Mouse (Mus musculus) small intestine, adult 2 months (tissue): ENCODE data around the gene Kctd4. TPM values are rescaled to one million over a fixed set of nuclear protein-coding genes. Genes with fewer than 3 reads are reported as not detected.

Experiments used
- H3K27ac ChIP-seq: fragments of 200-500 bp; 2 replicates; pipeline ENCODE4 v1.5.1; 2012; ENCODE audit warnings: low read depth, low read length, control low read depth, inconsistent platforms; ENCODE audit not compliant: insufficient read depth
- H3K27me3 ChIP-seq: fragments of 200-500 bp; 2 replicates; pipeline ENCODE4 v1.6.1; 2012; ENCODE audit warnings: mild to moderate bottlenecking, moderate library complexity, low read length, inconsistent platforms; ENCODE audit not compliant: control insufficient read depth, insufficient read depth
- H3K36me3 ChIP-seq: fragments of 200-500 bp; 2 replicates; pipeline ENCODE4 v1.6.1; 2012; ENCODE audit warnings: mild to moderate bottlenecking, low read length, control low read depth, inconsistent platforms; ENCODE audit not compliant: control insufficient read depth, insufficient read depth
- H3K4me1 ChIP-seq: fragments of 200-500 bp; 2 replicates; pipeline ENCODE4 v1.6.1; 2012; ENCODE audit warnings: low read length, inconsistent platforms, mixed read lengths; ENCODE audit not compliant: control insufficient read depth, insufficient read depth, insufficient read length
- H3K4me3 ChIP-seq: fragments of 200-500 bp; 2 replicates; pipeline ENCODE4 v1.5.1; 2012; ENCODE audit warnings: low read depth, mild to moderate bottlenecking, control low read depth, inconsistent platforms, low read length, moderate library complexity
- CTCF ChIP-seq: fragments of 200-500 bp; IDR thresholded peaks from 2 replicates; pipeline ENCODE4 v1.5.1; 2012; ENCODE audit warnings: low read depth, mild to moderate bottlenecking, control low read depth, inconsistent platforms, low read length, moderate library complexity, mixed read lengths; ENCODE audit not compliant: insufficient replicate concordance, insufficient read length; ENCODE audit errors: extremely low read depth
- POLR2A ChIP-seq: fragments of 200-500 bp; IDR thresholded peaks from 2 replicates; pipeline ENCODE4 v1.6.1; 2012; ENCODE audit warnings: low read depth, mild to moderate bottlenecking, control low read depth, inconsistent platforms, low read length, moderate library complexity
- WGBS: fragments of 180-500 bp; shearing (Covaris S2); methylation state at CpG from one replicate; pipeline ENCODE4 v1.1.7; 2018; 5-methylcytosine and 5-hydroxymethylcytosine counted together
- polyA plus RNA-seq: library from polyadenylated mRNA; depleted of rRNA; stranded (reverse); fragments of >200 nt; gene quantifications from 2 replicates; pipeline ENCODE4 v1.2.3, GENCODE M21; 2012; rRNA removed

The Kctd4 gene
- polyA plus RNA-seq, 1 experiment: not detected

DNA sequence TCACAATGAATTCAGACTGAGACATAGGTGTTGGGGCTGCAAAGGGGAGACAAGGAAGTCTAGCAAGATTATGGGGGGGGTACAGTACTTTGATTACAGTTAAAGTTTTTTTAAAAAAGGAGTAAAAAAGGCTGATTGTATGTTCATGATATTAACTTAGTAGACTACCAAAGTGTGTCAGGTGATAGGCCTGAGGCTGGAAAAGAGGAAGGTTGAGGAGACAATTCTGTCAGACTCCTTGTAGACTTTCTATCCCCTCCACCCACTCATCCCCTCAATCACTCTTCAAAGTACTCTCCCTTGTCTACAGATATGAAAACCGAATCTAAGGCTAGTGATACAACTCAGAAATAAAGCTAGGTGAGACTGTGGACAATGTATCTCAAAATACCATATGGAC lies 53.4 kb downstream of the Kctd4 start:
- Histone ChIP-seq H3K36me3 (peaks cover 5% of the 10 kb centered on the region), H3K4me1 (no peaks in the 10 kb centered on the region), H3K27ac (no peak overlapping the region), H3K27me3 (no peaks in the 10 kb centered on the region), H3K4me3 (no peak overlapping the region)
- TF ChIP-seq POLR2A (no peak), CTCF (no peak)
- WGBS: 89% methylated on average over 1 of the region's 1 CpGs

DNA sequence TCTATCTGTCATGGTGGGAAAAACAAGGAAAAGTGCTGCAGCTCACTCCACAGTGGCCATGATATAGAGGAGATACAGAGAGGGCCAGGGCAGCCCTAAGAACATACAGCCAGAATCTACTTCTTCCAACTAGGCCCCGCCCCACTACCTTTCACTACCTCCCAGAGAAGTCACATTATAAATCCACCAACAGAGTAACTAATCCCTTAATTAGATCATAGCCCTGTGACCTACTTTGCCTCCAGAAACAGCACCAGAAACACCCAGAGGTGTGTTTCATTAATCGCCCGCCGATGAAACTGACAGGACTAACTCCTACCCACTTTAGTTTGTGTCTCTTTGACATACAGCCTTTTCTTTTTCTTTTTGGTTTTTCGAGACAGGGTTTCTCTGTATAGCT lies 54.4 kb downstream of the Kctd4 start:
- H3K4me1 ChIP-seq: no peaks in the 10 kb centered on the region
- no peak overlapping the region for H3K27ac ChIP-seq
- TF ChIP-seq CTCF (no peak), POLR2A (no peak)
- peaks cover 5% of the 10 kb centered on the region for H3K36me3 ChIP-seq
- no peak overlapping the region for H3K4me3 ChIP-seq
- 31% methylated on average over 5 of the region's 5 CpGs for WGBS
- H3K27me3 ChIP-seq: no peaks in the 10 kb centered on the region

DNA sequence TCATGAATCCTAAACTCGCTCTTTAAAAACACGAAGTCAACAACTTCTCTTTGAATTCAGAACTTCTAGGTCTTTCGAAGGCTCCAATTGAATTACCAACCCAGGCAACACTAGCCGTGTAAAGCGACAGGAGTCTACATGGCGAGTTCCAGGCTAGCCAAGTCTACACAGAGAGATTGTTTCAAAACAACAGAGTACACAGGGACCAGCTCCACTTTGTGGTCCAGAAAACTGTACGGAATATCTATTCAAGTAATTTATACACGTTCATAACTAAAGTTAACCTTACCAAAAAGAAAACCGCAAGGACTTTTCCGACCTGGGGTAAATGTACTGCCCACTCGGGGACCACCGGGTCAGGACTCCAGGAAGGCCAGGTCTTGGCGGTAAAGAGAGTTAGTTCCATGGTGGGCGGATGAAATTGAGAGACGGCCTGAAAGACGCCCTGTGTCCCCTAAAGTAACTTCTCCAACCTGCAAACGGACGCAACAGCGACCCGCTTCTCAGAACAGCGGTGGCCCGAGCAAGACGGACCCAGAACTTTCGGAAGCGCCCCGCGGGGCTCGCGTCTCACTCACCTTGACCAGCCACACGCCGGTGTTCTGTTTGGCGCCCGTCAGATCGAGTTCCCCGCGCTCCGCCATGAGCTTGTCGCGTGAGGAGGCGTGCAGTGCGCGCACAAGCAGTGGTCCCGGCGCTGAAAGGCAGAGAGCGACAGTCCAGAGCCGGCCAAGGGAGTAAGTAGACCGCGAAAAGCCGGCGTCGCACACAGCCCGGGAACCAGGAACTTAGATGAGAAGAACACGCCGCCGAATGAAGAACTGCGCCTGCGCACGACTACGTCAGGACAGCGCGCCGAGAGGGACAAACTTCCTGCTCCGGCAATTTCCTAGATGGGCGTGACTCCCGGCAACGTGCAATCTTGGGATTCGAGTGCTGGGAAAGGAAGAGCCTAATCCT lies 55.6 kb downstream of the Kctd4 start, which contains the start of gene Gtf2f2:
Gtf2f2 (minus strand) TSS at position 764 of the 960 bp plus-strand sequence.
- TF ChIP-seq CTCF (no peak), POLR2A (peak; percentile 28; the same call in 1 of the 2 replicates)
- WGBS: under 1% methylated on average over 67 of the region's 67 CpGs
- Histone ChIP-seq H3K27ac (peak within 1 kb of the TSS; percentile 69; the same call in 1 of the 2 replicates), H3K36me3 (peaks cover 5% of the 10 kb centered on the region), H3K4me1 (no peaks in the 10 kb centered on the region), H3K27me3 (no peaks in the 10 kb centered on the region), H3K4me3 (peak within 1 kb of the TSS; percentile 89)

DNA sequence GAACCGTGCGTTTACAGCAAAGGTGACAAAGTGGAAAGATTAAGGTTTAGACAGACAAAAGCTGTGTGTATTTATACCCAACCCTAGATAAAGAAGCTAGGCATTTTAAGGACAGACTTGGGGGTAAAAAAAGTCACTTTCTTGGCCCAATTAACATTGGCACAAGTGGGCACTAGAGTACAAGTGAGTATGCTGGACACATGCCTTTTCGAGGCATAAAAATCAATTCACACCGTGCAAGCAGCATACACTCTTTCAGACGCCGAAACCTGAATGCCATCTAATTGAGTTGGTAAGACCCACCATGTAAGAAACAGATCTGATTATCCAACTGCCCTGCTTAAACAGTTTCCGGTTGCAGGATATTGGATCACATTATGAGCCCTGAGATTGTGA lies 56.3 kb downstream of the Kctd4 start:
- Histone ChIP-seq H3K27ac (no peak overlapping the region), H3K27me3 (no peaks in the 10 kb centered on the region), H3K4me1 (no peaks in the 10 kb centered on the region), H3K4me3 (peak overlapping the region; percentile 89), H3K36me3 (peaks cover 5% of the 10 kb centered on the region)
- WGBS: 29% methylated on average over 7 of the region's 7 CpGs
- TF ChIP-seq CTCF: no peak
- TF ChIP-seq POLR2A: no peak

DNA sequence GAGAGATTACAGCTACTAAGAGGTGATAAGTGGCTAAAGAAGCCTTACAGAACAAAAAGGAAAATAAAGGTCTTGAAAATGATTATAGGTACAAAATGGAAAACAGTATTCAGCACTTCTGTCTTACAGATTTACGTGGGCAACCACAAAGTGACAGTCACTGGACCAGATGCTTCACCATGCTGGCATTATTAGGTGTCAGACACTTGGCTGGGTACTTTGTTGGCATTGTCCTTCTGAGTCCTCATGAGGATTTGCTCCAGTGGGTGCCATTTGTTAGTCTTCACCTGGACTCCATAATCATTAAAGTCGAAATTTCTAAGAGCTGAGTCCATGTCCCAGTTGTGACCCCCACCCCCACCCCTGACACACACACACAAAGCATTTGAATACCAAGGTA lies 59.5 kb downstream of the Kctd4 start:
- H3K4me1 ChIP-seq: no peaks in the 10 kb centered on the region
- no peak overlapping the region for H3K4me3 ChIP-seq
- H3K36me3 ChIP-seq: no peaks in the 10 kb centered on the region
- TF ChIP-seq CTCF (no peak), POLR2A (no peak)
- 49% methylated on average over 2 of the region's 2 CpGs for WGBS
- H3K27me3 ChIP-seq: no peaks in the 10 kb centered on the region
- no peak overlapping the region for H3K27ac ChIP-seq

Other genes starting within 250 kb of the Kctd4 start
- 3.3 and 5.7 TPM in 2 replicates for gene Cog3, start 200.5 kb upstream of the Kctd4 start, polyA plus RNA-seq
- gene Slc25a30, start 168.0 kb upstream of the Kctd4 start, polyA plus RNA-seq: 0.95 and 1.2 TPM in 2 replicates
- 1,560 and 1,973 TPM in 2 replicates for gene Tpt1, start 109.9 kb upstream of the Kctd4 start, polyA plus RNA-seq
- gene Gtf2f2, start 55.9 kb downstream of the Kctd4 start, polyA plus RNA-seq: 0.56 and 0.72 TPM in 2 replicates
- 0.47 and 1.1 TPM in 2 replicates for gene Gpalpp1, start 155.8 kb downstream of the Kctd4 start, polyA plus RNA-seq
- 2.1 and 2.9 TPM in 2 replicates for gene Nufip1, start 155.9 kb downstream of the Kctd4 start, polyA plus RNA-seq